Mouse (Mus musculus) testis, adult 2 months (tissue): Measurements from ENCODE around the gene Spata31d1a. TPM values are rescaled to one million over a fixed set of nuclear protein-coding genes. Genes with fewer than 3 reads are reported as not detected.

Source experiments
- H3K27ac ChIP-seq: fragments of 200-500 bp; 2 replicates; pipeline ENCODE4 v1.5.1; 2012; ENCODE audit warnings: low read depth, low read length; ENCODE audit not compliant: control insufficient read depth, insufficient read depth
- H3K27me3 ChIP-seq: fragments of 200-500 bp; 2 replicates; pipeline ENCODE4 v1.6.1; 2012; ENCODE audit warnings: mild to moderate bottlenecking, low read length, moderate library complexity; ENCODE audit not compliant: control insufficient read depth, insufficient read depth
- H3K36me3 ChIP-seq: fragments of 200-500 bp; 2 replicates; pipeline ENCODE4 v1.6.1; 2012; ENCODE audit warnings: mild to moderate bottlenecking, low read length; ENCODE audit not compliant: control insufficient read depth, insufficient read depth
- H3K4me1 ChIP-seq: fragments of 200-500 bp; 2 replicates; pipeline ENCODE4 v1.6.1; 2012; ENCODE audit warnings: low read length; ENCODE audit not compliant: control insufficient read depth, insufficient read depth
- H3K4me3 ChIP-seq: fragments of 200-500 bp; 2 replicates; pipeline ENCODE4 v1.5.1; 2012; ENCODE audit warnings: low read depth, mild to moderate bottlenecking, low read length, moderate library complexity, mixed read lengths; ENCODE audit not compliant: control insufficient read depth
- CTCF ChIP-seq: fragments of 200-500 bp; IDR thresholded peaks from 2 replicates; pipeline ENCODE4 v1.5.1; 2012; ENCODE audit warnings: low read depth, mild to moderate bottlenecking, inconsistent platforms, low read length, moderate library complexity; ENCODE audit not compliant: control insufficient read depth, insufficient read depth, insufficient replicate concordance
- POLR2A ChIP-seq: fragments of 200-500 bp; IDR thresholded peaks from 2 replicates; pipeline ENCODE4 v1.6.1; 2012; ENCODE audit warnings: low read depth, mild to moderate bottlenecking, inconsistent platforms, low read length, moderate library complexity; ENCODE audit not compliant: control insufficient read depth
- polyA plus RNA-seq: library from polyadenylated mRNA; depleted of rRNA; stranded (reverse); fragments of >200 nt; gene quantifications from 2 replicates; pipeline ENCODE4 v1.2.3, GENCODE M21; 2012

Spata31d1a gene
- polyA plus RNA-seq, 1 experiment: 122 TPM

GRCm38 (mm10) chr13:59674215-59674614 lies 35.9 kb downstream of the Spata31d1a start:
- TF ChIP-seq CTCF (no peak), POLR2A (no peak)
- Histone ChIP-seq H3K4me3 (no peak overlapping the region), H3K4me1 (peaks cover 10% of the 10 kb centered on the region), H3K36me3 (no peaks in the 10 kb centered on the region), H3K27me3 (peaks cover 4% of the 10 kb centered on the region), H3K27ac (no peak overlapping the region)

- Histone ChIP-seq H3K4me1 (peaks cover 10% of the 10 kb centered on the region), H3K36me3 (no peaks in the 10 kb centered on the region), H3K27me3 (peaks cover 4% of the 10 kb centered on the region), H3K4me3 (no peak overlapping the region), H3K27ac (no peak overlapping the region)
- TF ChIP-seq POLR2A (no peak), CTCF (no peak)
These were observed 36.5 kb downstream of the Spata31d1a start for GRCm38 (mm10) chr13:59673597-59673996.

- H3K27ac ChIP-seq: no peak overlapping the region
- peaks cover 4% of the 10 kb centered on the region for H3K27me3 ChIP-seq
- no peak overlapping the region for H3K4me3 ChIP-seq
- H3K36me3 ChIP-seq: no peaks in the 10 kb centered on the region
- TF ChIP-seq CTCF (no peak), POLR2A (no peak)
- H3K4me1 ChIP-seq: peaks cover 13% of the 10 kb centered on the region
These were observed 37.9 kb downstream of the Spata31d1a start for GRCm38 (mm10) chr13:59672248-59672647.

- Histone ChIP-seq H3K36me3 (no peaks in the 10 kb centered on the region), H3K4me1 (peaks cover 13% of the 10 kb centered on the region), H3K4me3 (no peak overlapping the region), H3K27me3 (peaks cover 4% of the 10 kb centered on the region), H3K27ac (no peak overlapping the region)
- TF ChIP-seq POLR2A (no peak), CTCF (no peak)
These were observed 38.6 kb downstream of the Spata31d1a start for GRCm38 (mm10) chr13:59671521-59671920.

GRCm38 (mm10) chr13:59669946-59670345 lies 40.2 kb downstream of the Spata31d1a start:
- no peaks in the 10 kb centered on the region for H3K36me3 ChIP-seq
- no peak for TF ChIP-seq POLR2A
- no peak for TF ChIP-seq CTCF

GRCm38 (mm10) chr13:59668501-59669093 lies 41.5 kb downstream of the Spata31d1a start:
- H3K4me3 ChIP-seq: no peak overlapping the region
- no peaks in the 10 kb centered on the region for H3K36me3 ChIP-seq
- H3K27ac ChIP-seq: peak overlapping the region; percentile 18; the same call in 1 of the 2 replicates
- no peaks in the 10 kb centered on the region for H3K27me3 ChIP-seq
- TF ChIP-seq POLR2A: no peak
- peaks cover 3% of the 10 kb centered on the region; the same call in 1 of the 2 replicates for H3K4me1 ChIP-seq

More at GRCm38 (mm10) chr13:59669946-59670345, 40.2 kb downstream of the Spata31d1a start:
- H3K27ac ChIP-seq: no peak overlapping the region
- H3K27me3 ChIP-seq: no peaks in the 10 kb centered on the region
- no peak overlapping the region for H3K4me3 ChIP-seq
- peaks cover 7% of the 10 kb centered on the region; the same call in 1 of the 2 replicates for H3K4me1 ChIP-seq

- Histone ChIP-seq H3K4me1 (peaks cover 3% of the 10 kb centered on the region; the same call in 1 of the 2 replicates), H3K27me3 (no peaks in the 10 kb centered on the region), H3K36me3 (no peaks in the 10 kb centered on the region), H3K27ac (no peak overlapping the region), H3K4me3 (no peak overlapping the region)
- TF ChIP-seq POLR2A (no peak), CTCF (no peak)
These were observed 42.4 kb downstream of the Spata31d1a start for GRCm38 (mm10) chr13:59667763-59668162.
